Mouse (Mus musculus): Measurements from ENCODE around the gene Gm20604. TPM values are rescaled to one million over a fixed set of nuclear protein-coding genes. Genes with fewer than 3 reads are reported as not detected.

The Gm20604 gene
- 22.4 and 23.6 TPM in 2 replicates for polyA plus RNA-seq (2015; fragmentation: Nextera tagmentation; extraction: Ambion mirVana)

- H3K36me3 ChIP-seq, result 0 out of 2 replicates have a peak, but pooled peaks cover 9% of the 10 kb centered on the region
- H3K27me3 ChIP-seq, result no peaks in the 10 kb centered on the region
- ATAC-seq (ENCODE audit: insufficient number of reproducible peaks, low FRiP score, low TSS enrichment, low read depth), result no peak
- H3K9ac ChIP-seq, result peak within 1 kb of the TSS; percentile 86
- peak within 1 kb of the TSS; percentile 92 for H3K27ac ChIP-seq
- H3K4me3 ChIP-seq, result peak within 1 kb of the TSS; percentile 90
- H3K4me1 ChIP-seq, result peaks cover 18% of the 10 kb centered on the region
- under 1% methylated on average over 10 of the region's 10 CpGs for WGBS
- H3K4me2 ChIP-seq, result peak within 1 kb of the TSS; percentile 60
- no peaks in the 10 kb centered on the region for H3K9me3 ChIP-seq
Observed at GRCm38 (mm10) chr12:102758403-102758756, at the start of gene Gm20604. Gene Gm20604, minus strand, starts transcription at chr12:102758672.

GRCm38 (mm10) chr12:102799528-102799927, 41.1 kb upstream of the Gm20604 start:
- 91% methylated on average over 2 of the region's 2 CpGs for WGBS
- ATAC-seq (ENCODE audit: insufficient number of reproducible peaks, low FRiP score, low TSS enrichment, low read depth), result no peak
- H3K27ac ChIP-seq, result no peak overlapping the region
- H3K4me3 ChIP-seq, result no peak overlapping the region
- H3K9me3 ChIP-seq, result no peaks in the 10 kb centered on the region
- no peaks in the 10 kb centered on the region for H3K27me3 ChIP-seq
- no peak overlapping the region for H3K9ac ChIP-seq
- peaks cover 24% of the 10 kb centered on the region; the same call in 1 of the 2 replicates for H3K36me3 ChIP-seq
- H3K4me2 ChIP-seq, result no peak overlapping the region
- no peaks in the 10 kb centered on the region for H3K4me1 ChIP-seq

- H3K9ac ChIP-seq, result no peak overlapping the region
- ATAC-seq (ENCODE audit: insufficient number of reproducible peaks, low FRiP score, low TSS enrichment, low read depth), result no peak
- no peak overlapping the region for H3K4me3 ChIP-seq
- no peak overlapping the region for H3K4me2 ChIP-seq
- no peak overlapping the region for H3K27ac ChIP-seq
- no peaks in the 10 kb centered on the region for H3K4me1 ChIP-seq
- WGBS, result 77% methylated on average over 7 of the region's 7 CpGs
- peaks cover 76% of the 10 kb centered on the region for H3K36me3 ChIP-seq
- no peaks in the 10 kb centered on the region for H3K27me3 ChIP-seq
- H3K9me3 ChIP-seq, result no peaks in the 10 kb centered on the region
Observed at GRCm38 (mm10) chr12:102787927-102788326, 29.5 kb upstream of the Gm20604 start.

- no peaks in the 10 kb centered on the region for H3K9me3 ChIP-seq
- H3K9ac ChIP-seq, result no peak overlapping the region
- H3K4me1 ChIP-seq, result no peaks in the 10 kb centered on the region
- H3K27ac ChIP-seq, result no peak overlapping the region
- peaks cover 55% of the 10 kb centered on the region for H3K36me3 ChIP-seq
- WGBS, result 83% methylated on average over 5 of the region's 5 CpGs
- H3K4me2 ChIP-seq, result no peak overlapping the region
- ATAC-seq (ENCODE audit: insufficient number of reproducible peaks, low FRiP score, low TSS enrichment, low read depth), result no peak
- H3K4me3 ChIP-seq, result no peak overlapping the region
- H3K27me3 ChIP-seq, result no peaks in the 10 kb centered on the region
Observed at GRCm38 (mm10) chr12:102785593-102785985, 27.1 kb upstream of the Gm20604 start.

- Histone ChIP-seq H3K4me3 (no peak overlapping the region), H3K36me3 (peaks cover 50% of the 10 kb centered on the region), H3K9me3 (no peaks in the 10 kb centered on the region), H3K4me1 (no peaks in the 10 kb centered on the region), H3K27me3 (no peaks in the 10 kb centered on the region), H3K27ac (no peak overlapping the region), H3K4me2 (no peak overlapping the region), H3K9ac (no peak overlapping the region)
- WGBS, result 85% methylated on average over 19 of the region's 19 CpGs
- no peak for ATAC-seq (ENCODE audit: insufficient number of reproducible peaks, low FRiP score, low TSS enrichment, low read depth)
Observed at GRCm38 (mm10) chr12:102784899-102785592, 26.6 kb upstream of the Gm20604 start.

GRCm38 (mm10) chr12:102782841-102783240, 24.4 kb upstream of the Gm20604 start:
- WGBS, result 88% methylated on average over 5 of the region's 5 CpGs
- H3K4me1 ChIP-seq, result no peaks in the 10 kb centered on the region
- H3K4me2 ChIP-seq, result no peak overlapping the region
- no peak overlapping the region for H3K4me3 ChIP-seq
- H3K36me3 ChIP-seq, result peaks cover 43% of the 10 kb centered on the region
- H3K9ac ChIP-seq, result no peak overlapping the region
- no peak for ATAC-seq (ENCODE audit: insufficient number of reproducible peaks, low FRiP score, low TSS enrichment, low read depth)
- no peak overlapping the region for H3K27ac ChIP-seq
- H3K9me3 ChIP-seq, result no peaks in the 10 kb centered on the region
- no peaks in the 10 kb centered on the region for H3K27me3 ChIP-seq

- no peaks in the 10 kb centered on the region for H3K4me1 ChIP-seq
- H3K9ac ChIP-seq, result no peak overlapping the region
- WGBS, result 47% methylated on average over 3 of the region's 3 CpGs
- no peaks in the 10 kb centered on the region for H3K27me3 ChIP-seq
- H3K4me3 ChIP-seq, result no peak overlapping the region
- ATAC-seq (ENCODE audit: insufficient number of reproducible peaks, low FRiP score, low TSS enrichment, low read depth), result no peak
- H3K27ac ChIP-seq, result no peak overlapping the region
- no peak overlapping the region for H3K4me2 ChIP-seq
- peaks cover 47% of the 10 kb centered on the region for H3K36me3 ChIP-seq
- no peaks in the 10 kb centered on the region for H3K9me3 ChIP-seq
Observed at GRCm38 (mm10) chr12:102779452-102779851, 21.0 kb upstream of the Gm20604 start.

GRCm38 (mm10) chr12:102778151-102778550, 19.7 kb upstream of the Gm20604 start:
- Histone ChIP-seq H3K27me3 (no peaks in the 10 kb centered on the region), H3K36me3 (peaks cover 44% of the 10 kb centered on the region)
- 85% methylated on average over 5 of the region's 5 CpGs for WGBS

GRCm38 (mm10) chr12:102776035-102776434, 17.6 kb upstream of the Gm20604 start:
- peaks cover 61% of the 10 kb centered on the region for H3K36me3 ChIP-seq
- H3K4me3 ChIP-seq, result no peak overlapping the region
- no peak for ATAC-seq (ENCODE audit: insufficient number of reproducible peaks, low FRiP score, low TSS enrichment, low read depth)
- no peak overlapping the region for H3K27ac ChIP-seq
- no peak overlapping the region for H3K4me2 ChIP-seq
- WGBS, result 93% methylated on average over 14 of the region's 14 CpGs
- no peaks in the 10 kb centered on the region for H3K27me3 ChIP-seq
- no peaks in the 10 kb centered on the region for H3K9me3 ChIP-seq
- no peak overlapping the region for H3K9ac ChIP-seq
- no peaks in the 10 kb centered on the region for H3K4me1 ChIP-seq

More at GRCm38 (mm10) chr12:102778151-102778550, 19.7 kb upstream of the Gm20604 start:
- no peaks in the 10 kb centered on the region for H3K9me3 ChIP-seq
- H3K27ac ChIP-seq, result no peak overlapping the region
- H3K4me2 ChIP-seq, result no peak overlapping the region
- H3K9ac ChIP-seq, result no peak overlapping the region
- no peak overlapping the region for H3K4me3 ChIP-seq
- H3K4me1 ChIP-seq, result no peaks in the 10 kb centered on the region
- no peak for ATAC-seq (ENCODE audit: insufficient number of reproducible peaks, low FRiP score, low TSS enrichment, low read depth)

GRCm38 (mm10) chr12:102772676-102773075, 14.2 kb upstream of the Gm20604 start:
- WGBS, result 92% methylated on average over 5 of the region's 5 CpGs
- Histone ChIP-seq H3K4me3 (no peak overlapping the region), H3K4me1 (no peaks in the 10 kb centered on the region), H3K36me3 (peaks cover 84% of the 10 kb centered on the region), H3K4me2 (no peak overlapping the region), H3K27me3 (no peaks in the 10 kb centered on the region), H3K9me3 (no peaks in the 10 kb centered on the region), H3K27ac (no peak overlapping the region), H3K9ac (no peak overlapping the region)
- no peak for ATAC-seq (ENCODE audit: insufficient number of reproducible peaks, low FRiP score, low TSS enrichment, low read depth)

- Histone ChIP-seq H3K4me1 (no peaks in the 10 kb centered on the region), H3K27me3 (no peaks in the 10 kb centered on the region), H3K9me3 (no peaks in the 10 kb centered on the region), H3K36me3 (peaks cover 86% of the 10 kb centered on the region), H3K9ac (no peak overlapping the region), H3K27ac (no peak overlapping the region), H3K4me3 (no peak overlapping the region), H3K4me2 (no peak overlapping the region)
- ATAC-seq (ENCODE audit: insufficient number of reproducible peaks, low FRiP score, low TSS enrichment, low read depth), result no peak
- 94% methylated on average over 8 of the region's 8 CpGs for WGBS
Observed at GRCm38 (mm10) chr12:102771601-102772000, 13.1 kb upstream of the Gm20604 start.

- Histone ChIP-seq H3K27me3 (no peaks in the 10 kb centered on the region), H3K4me3 (no peak overlapping the region), H3K27ac (no peak overlapping the region), H3K9me3 (no peaks in the 10 kb centered on the region), H3K9ac (no peak overlapping the region), H3K4me2 (no peak overlapping the region), H3K36me3 (peaks cover 86% of the 10 kb centered on the region), H3K4me1 (no peaks in the 10 kb centered on the region)
- WGBS, result 87% methylated on average over 4 of the region's 4 CpGs
- no peak for ATAC-seq (ENCODE audit: insufficient number of reproducible peaks, low FRiP score, low TSS enrichment, low read depth)
Observed at GRCm38 (mm10) chr12:102769000-102769399, 10.5 kb upstream of the Gm20604 start.

GRCm38 (mm10) chr12:102763696-102764095, 5.2 kb upstream of the Gm20604 start:
- H3K36me3 ChIP-seq, result peaks cover 50% of the 10 kb centered on the region
- no peaks in the 10 kb centered on the region for H3K27me3 ChIP-seq
- H3K4me3 ChIP-seq, result no peak overlapping the region
- no peak overlapping the region for H3K4me2 ChIP-seq
- peaks cover 9% of the 10 kb centered on the region for H3K4me1 ChIP-seq
- no peak for ATAC-seq (ENCODE audit: insufficient number of reproducible peaks, low FRiP score, low TSS enrichment, low read depth)
- no peaks in the 10 kb centered on the region for H3K9me3 ChIP-seq
- no peak overlapping the region for H3K27ac ChIP-seq
- H3K9ac ChIP-seq, result no peak overlapping the region

All from limb, embryonic 15.5 days (tissue).